Mouse (Mus musculus) left cerebral cortex, adult 18-20 months (tissue): ENCODE measurements around the gene Slc35b1. TPM values are rescaled to one million over a fixed set of nuclear protein-coding genes. Genes with fewer than 3 reads are reported as not detected.

Experiments
- DNase-seq, 2 experiments: peaks; one replicate each; pipeline ENCODE4 v3.0.0; 2021 to 2022; ENCODE audit warnings: low spot score in 2 of 2, mixed read lengths in 1 of 2
- total RNA-seq, 2 experiments: library from RNA; stranded (reverse); gene quantifications; 2 replicates each; pipeline ENCODE4 v1.2.3; 2021

Slc35b1 gene
- total RNA-seq, 2 experiments from 2014 or later = 56.8 to 60.3 TPM

- no peak for DNase-seq
Measured at GRCm38 (mm10) chr11:95364388-95364787, 20.1 kb upstream of the Slc35b1 start.

GRCm38 (mm10) chr11:95365596-95365995 lies 18.9 kb upstream of the Slc35b1 start:
- peak; percentile 32 to 55 for DNase-seq

DNA sequence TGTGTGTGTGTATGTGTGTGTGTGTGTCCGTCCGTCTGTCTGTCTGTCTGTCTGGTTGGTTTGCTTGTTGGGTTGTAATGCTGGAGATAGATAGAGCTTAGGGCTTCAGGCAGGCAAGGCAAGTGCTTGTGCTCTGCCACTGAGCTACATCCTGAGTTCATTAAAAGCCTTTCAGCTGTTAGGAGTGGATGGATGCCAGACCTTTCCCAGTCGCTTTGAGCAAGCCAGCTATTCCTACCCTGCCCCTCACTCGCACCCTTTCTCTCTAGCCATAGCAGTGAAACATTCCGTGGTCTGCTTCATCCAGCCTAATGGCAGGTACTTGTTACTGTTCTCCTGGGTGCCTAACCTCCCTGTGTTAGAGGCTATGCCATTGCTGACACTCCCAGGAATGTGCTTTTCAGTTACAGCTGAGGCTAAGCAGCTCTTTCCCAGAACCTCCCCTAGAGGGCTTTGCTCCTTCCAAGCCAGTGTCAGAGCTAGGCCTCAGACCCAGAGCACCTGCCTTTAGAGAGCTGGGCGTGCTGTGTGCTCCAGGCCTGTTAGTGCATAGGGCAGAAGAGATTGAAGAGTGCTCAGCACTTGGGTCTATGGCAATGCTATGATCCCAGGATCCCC lies 18.1 kb upstream of the Slc35b1 start:
- DNase-seq = no peak

- DNase-seq = no peak
Measured at GRCm38 (mm10) chr11:95367011-95367735, 17.3 kb upstream of the Slc35b1 start.

DNA sequence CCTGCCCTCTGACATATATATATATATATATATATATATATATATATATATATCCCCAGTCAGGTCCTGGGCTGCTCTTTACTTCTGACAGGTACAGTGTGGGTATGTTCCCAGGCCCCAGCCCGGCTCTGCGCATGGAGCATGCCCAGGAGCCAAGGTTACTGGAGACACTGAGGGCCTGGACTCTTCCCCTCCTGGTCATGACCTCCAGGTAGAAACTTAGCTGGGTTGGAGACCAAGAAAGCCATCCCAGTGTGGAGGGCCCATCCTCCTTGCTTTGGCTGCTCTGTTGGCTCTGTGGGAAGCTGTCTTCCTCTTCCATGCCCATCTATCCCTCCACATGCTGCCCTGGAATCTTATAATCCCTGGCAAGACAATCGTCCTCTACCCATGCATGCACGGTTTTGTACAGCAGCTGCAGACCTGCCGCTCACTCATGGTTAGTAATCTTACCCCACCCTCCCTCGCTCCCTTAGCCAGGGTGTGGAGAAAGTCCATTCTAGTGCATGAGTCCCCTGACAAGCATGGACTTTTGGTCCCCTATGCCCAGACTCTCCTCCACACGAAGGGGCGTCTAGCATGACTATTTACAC lies 16.2 kb upstream of the Slc35b1 start:
- DNase-seq = no peak

DNA sequence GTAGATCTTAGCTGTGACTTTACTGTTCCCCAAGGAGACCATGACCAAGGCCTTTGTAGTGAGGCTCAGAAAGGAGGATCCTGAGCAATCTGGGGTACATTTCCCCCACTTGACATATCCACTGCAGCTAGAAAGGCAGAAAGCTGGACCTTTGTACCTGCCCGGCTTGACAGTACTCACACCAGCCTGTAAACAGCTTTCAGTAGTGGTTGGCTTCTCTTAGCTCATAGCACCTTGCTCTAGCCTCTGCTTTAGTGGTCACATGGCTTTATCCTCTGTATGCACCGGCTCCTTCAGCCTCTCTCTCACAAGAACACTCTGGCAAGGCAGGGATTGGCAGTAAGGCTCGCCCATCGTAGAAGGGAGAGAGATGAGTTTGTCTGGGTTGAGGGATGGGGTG lies 15.6 kb upstream of the Slc35b1 start:
- no peak for DNase-seq

GRCm38 (mm10) chr11:95369964-95370890 lies 14.3 kb upstream of the Slc35b1 start:
- no peak for DNase-seq

GRCm38 (mm10) chr11:95371182-95371581 lies 13.3 kb upstream of the Slc35b1 start:
- no peak for DNase-seq

DNA sequence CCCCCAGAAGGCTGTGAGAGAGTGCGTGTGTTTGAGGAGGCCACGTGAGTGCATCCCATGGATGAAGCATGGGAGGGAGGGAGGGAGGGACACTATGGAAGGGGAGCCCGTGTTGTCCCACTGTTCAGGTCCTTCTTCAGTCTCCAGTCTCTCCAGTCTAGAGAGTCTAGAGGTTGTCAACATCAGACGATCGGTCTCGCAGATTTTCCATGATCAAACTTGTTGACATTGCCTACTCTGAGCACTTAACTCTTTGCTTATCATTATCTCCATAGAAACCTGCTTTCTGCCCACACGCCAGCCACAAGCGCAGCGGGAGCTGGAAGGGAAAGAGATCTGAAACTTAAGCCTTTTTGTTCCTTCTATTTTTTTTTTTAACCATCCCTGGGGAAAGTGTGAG lies 5.6 kb upstream of the Slc35b1 start:
- no peak for DNase-seq

GRCm38 (mm10) chr11:95379552-95379951 lies 4.9 kb upstream of the Slc35b1 start:
- no peak for DNase-seq

DNA sequence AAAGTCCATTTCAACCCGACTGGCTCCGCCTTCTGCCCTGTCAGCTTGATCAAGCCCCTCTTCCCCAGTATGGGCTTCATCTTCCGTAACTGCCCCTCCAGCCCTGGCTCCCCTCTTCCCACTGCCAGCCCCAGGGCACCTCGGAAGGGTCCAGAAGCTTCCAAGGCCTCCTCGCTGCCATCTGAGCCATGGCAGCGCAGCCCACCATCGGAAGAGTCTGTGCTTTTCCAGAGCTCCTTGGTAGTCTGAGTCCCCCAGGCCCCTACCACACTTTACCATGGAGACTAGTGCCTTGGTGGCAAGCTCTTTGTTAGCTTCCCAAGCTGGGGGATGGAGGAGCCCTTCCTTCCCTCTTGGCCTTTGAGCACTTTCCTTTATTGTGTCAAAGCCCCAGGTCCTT lies 3.8 kb upstream of the Slc35b1 start:
- no peak for DNase-seq

- DNase-seq = no peak
Measured at GRCm38 (mm10) chr11:95381146-95381545, 3.3 kb upstream of the Slc35b1 start.

GRCm38 (mm10) chr11:95383331-95383986 lies 1.0 kb upstream of the Slc35b1 start:
- DNase-seq = no peak

- no peak for DNase-seq
Measured at GRCm38 (mm10) chr11:95384004-95384318, 531 bp upstream of the Slc35b1 start.

DNA sequence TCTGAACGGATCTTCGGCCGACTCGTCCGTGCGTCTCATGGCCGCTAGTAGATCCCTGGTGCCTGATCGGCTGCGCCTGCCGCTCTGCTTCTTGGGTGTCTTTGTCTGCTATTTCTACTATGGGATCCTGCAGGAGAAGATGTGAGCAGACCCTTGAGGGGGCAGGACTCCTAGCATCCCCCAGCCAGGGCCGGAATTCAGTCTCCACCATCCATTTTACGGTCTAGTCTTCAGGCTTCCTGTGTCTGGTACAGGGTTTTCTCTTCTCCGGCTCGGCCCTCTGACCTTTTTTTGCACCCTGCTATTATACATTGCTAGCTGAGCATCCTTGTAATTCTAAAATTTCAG lies 455 bp downstream of the Slc35b1 start:
- no peak for DNase-seq

DNA sequence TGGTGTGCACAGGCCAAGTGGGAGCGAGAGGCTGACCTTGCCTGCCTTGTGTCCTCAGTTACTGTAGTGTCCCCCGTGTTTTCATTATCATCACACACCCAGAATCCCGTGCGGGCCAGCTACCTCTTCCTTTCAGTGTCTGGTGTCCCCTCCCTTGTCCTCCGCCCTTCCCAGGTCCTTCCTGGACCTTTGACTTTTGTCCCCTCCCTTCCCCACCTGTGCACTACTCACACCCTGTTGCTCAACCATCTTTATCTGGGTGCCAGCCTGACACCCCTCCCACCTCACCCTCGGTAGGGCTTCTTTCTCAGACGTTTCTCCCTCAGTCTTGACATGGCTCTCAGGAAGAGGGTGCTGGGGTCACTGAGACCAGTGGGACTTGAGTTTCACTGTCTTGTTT lies 2.9 kb downstream of the Slc35b1 start:
- no peak for DNase-seq

DNA sequence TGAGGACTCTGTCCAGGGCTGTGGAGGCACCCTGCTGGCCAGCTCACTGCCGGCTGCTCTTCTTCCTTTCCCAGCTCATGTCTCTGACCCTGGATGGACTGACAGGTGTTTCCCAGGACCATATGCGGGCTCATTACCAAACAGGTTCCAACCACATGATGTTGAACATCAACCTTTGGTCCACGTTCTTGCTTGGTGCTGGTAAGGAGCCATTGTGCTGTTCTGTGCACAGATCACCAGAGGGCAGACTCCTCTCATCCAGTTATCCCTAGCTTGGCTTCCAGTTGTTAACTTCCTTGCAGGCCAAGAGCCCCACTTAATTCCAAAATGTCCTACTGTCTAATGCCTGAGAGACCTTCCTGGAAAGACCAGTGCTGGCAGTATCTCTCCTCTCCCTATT lies 4.5 kb downstream of the Slc35b1 start:
- no peak for DNase-seq

DNA sequence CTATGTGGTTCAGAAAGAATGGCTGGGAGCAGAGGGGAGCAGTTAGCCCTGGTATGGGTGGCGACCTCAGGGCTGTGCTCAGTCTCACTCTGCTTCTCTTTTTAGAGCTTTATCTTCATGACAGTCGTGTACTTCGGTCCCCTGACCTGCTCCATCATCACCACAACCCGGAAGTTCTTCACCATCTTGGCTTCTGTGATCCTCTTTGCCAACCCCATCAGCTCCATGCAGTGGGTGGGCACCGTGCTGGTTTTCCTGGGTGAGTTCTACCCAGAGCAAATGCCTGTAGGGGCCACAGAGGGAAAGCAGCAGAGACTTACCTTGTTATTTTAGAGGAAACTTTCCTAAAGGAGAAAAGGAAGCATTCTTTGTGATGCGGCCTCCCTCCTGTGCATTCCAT lies 5.9 kb downstream of the Slc35b1 start:
- no peak for DNase-seq

GRCm38 (mm10) chr11:95391201-95391600 lies 6.7 kb downstream of the Slc35b1 start:
- no peak for DNase-seq

- no peak for DNase-seq
Measured at GRCm38 (mm10) chr11:95391743-95392142, 7.3 kb downstream of the Slc35b1 start.

DNA sequence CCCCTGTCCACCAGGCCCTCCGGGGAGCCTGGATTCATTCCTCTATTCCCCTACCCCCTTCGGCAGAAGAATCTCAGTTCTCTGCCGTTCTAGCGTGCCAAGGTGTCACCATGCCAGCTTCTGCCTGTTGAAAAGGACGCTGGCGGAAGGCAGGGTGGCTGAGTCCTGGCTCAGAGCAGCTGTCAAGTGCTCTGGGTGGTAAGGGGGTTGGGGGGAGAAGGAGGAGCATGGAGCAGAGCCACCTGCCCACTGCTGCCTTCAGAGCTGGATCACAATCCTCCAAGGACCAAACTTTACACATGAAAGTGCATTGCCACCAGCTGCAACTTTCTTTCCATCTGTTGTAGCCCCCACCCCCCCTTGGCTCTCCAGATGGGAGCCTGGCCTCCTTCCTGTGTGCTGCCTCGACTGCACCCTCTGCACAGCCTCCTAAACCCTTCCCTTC lies 7.8 kb downstream of the Slc35b1 start:
- DNase-seq = peak; percentile 44 to 49
